Mouse (Mus musculus) bone marrow macrophage, adult 2 months (primary cell): Measurements from ENCODE around the gene Etfrf1. TPM values are rescaled to one million over a fixed set of nuclear protein-coding genes. Genes with fewer than 3 reads are reported as not detected.

Experiments
- H3K27ac ChIP-seq: 2 replicates; pipeline ENCODE4 v1.5.1; 2012; ENCODE audit warnings: low read depth, low read length; ENCODE audit not compliant: insufficient read depth
- H3K4me1 ChIP-seq: 2 replicates; pipeline ENCODE4 v1.6.1; 2012; ENCODE audit warnings: low read length; ENCODE audit not compliant: control insufficient read depth, insufficient read depth
- H3K4me3 ChIP-seq: 2 replicates; pipeline ENCODE4 v1.5.1; 2012; ENCODE audit warnings: mild to moderate bottlenecking, low read length, moderate library complexity; ENCODE audit not compliant: insufficient read depth
- CTCF ChIP-seq: IDR thresholded peaks from 2 replicates; pipeline ENCODE4 v1.5.1; 2012; ENCODE audit warnings: low read depth, mild to moderate bottlenecking, low read length, moderate library complexity
- POLR2A ChIP-seq: IDR thresholded peaks from 2 replicates; pipeline ENCODE4 v1.6.1; 2012; ENCODE audit warnings: mild to moderate bottlenecking, low read depth, low read length, borderline replicate concordance
- polyA plus RNA-seq: library from polyadenylated mRNA; stranded (reverse); fragments of >200 nt; gene quantifications from 2 replicates; pipeline ENCODE4 v1.2.4, GENCODE M21; 2012; ENCODE audit not compliant: missing spikeins, insufficient read depth, insufficient read length

Etfrf1 gene
- polyA plus RNA-seq, 1 experiment, result 38.9 TPM

DNA sequence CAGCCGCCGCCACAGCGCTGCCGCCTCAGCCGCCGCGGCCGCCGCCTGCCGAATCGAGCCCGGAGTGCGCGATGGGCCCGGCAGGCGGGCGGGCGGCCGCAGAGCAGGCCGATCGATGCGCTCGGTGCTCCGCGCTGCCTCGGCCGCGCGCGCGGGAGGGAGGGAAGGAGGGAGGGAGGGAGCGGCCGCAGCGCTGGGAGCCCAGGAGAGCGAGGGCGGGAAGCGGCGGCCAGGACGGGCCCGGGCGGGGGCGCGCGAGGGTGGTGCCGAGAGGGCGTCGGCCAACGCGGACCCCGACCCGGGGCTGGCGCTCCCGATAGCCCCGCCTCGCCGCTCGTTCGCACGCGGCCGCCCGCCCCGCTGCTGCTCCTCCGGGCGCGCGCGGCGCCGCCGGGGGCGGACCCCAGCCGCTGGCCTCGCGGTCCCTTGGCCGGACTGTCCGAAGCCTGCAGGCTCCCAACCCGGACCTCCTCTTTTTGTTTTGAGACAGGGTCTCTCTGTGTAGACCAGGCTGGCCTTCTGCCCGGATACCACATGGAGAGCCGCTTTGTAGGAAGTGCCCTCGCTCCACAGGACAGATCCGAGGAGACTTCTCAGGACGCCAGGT lies 39.4 kb downstream of the Etfrf1 start, which contains the start of gene Kras:
Gene Kras (minus strand): TSS at position 55 of the 607 bp plus-strand sequence.
- Histone ChIP-seq H3K4me3 (peak within 1 kb of the TSS; percentile 94), H3K4me1 (peaks cover 6% of the 10 kb centered on the region; the same call in 1 of the 2 replicates), H3K27ac (no peak within 1 kb of the TSS)
- TF ChIP-seq POLR2A, result no peak
- TF ChIP-seq CTCF, result no peak

- TF ChIP-seq CTCF (no peak), POLR2A (no peak)
- Histone ChIP-seq H3K27ac (no peak overlapping the region), H3K4me3 (peak overlapping the region; percentile 94), H3K4me1 (peaks cover 6% of the 10 kb centered on the region; the same call in 1 of the 2 replicates)
These were observed 39.9 kb downstream of the Etfrf1 start for GRCm38 (mm10) chr6:145250820-145251219.

GRCm38 (mm10) chr6:145255952-145256700 lies 45.2 kb downstream of the Etfrf1 start:
- TF ChIP-seq POLR2A (no peak), CTCF (no peak)
- Histone ChIP-seq H3K4me1 (no peaks in the 10 kb centered on the region), H3K27ac (no peak overlapping the region), H3K4me3 (no peak overlapping the region)

- Histone ChIP-seq H3K4me3 (no peak overlapping the region), H3K27ac (no peak overlapping the region), H3K4me1 (no peaks in the 10 kb centered on the region)
- TF ChIP-seq POLR2A, result no peak
- TF ChIP-seq CTCF, result no peak
These were observed 45.8 kb downstream of the Etfrf1 start for GRCm38 (mm10) chr6:145256701-145257073.

DNA sequence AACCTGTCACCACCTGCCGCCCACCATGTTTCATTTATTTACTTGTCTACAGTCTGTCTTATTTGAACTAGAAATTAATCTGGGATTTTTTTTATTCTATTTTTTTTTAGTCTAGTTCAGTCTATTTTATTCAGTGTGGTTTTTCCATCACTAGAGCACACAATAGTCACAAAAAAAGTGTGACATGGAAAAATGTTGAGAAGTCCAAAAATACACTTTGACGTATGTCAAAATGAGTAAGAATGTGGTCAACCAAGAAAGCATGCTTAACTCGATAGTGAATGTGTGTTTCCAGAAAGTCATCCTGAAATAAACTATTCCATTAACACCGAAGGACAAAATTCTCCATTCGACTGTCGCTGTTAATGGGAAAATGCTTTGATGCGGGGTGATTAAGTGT lies 51.4 kb downstream of the Etfrf1 start:
- no peaks in the 10 kb centered on the region for H3K4me1 ChIP-seq
- TF ChIP-seq CTCF (no peak), POLR2A (no peak)
- H3K27ac ChIP-seq, result no peak overlapping the region
- H3K4me3 ChIP-seq, result no peak overlapping the region

Other genes with a start within 250 kb of the Etfrf1 start
- gene Bcat1, start 134.9 kb upstream of the Etfrf1 start, polyA plus RNA-seq, result 1.1 and 1.7 TPM in 2 replicates
- 124 and 140 TPM in 2 replicates for gene Lrmp, start 95.5 kb upstream of the Etfrf1 start, polyA plus RNA-seq
- gene Casc1, start 129 bp upstream of the Etfrf1 start, polyA plus RNA-seq, result 0.35 TPM in 1 of 2 replicates, not detected in the other
- 33.9 and 36.6 TPM in 2 replicates for gene Kras, start 39.1 kb downstream of the Etfrf1 start, polyA plus RNA-seq